Mouse (Mus musculus): Measurements from ENCODE around the gene Nol9. TPM values are rescaled to one million over a fixed set of nuclear protein-coding genes. Genes with fewer than 3 reads are reported as not detected.
A peak's percentile ranks its signal among the peaks of the same experiment; 100 is the strongest.

Nol9 gene
- polyA plus RNA-seq, 1 experiment: 40.5 TPM

DNA sequence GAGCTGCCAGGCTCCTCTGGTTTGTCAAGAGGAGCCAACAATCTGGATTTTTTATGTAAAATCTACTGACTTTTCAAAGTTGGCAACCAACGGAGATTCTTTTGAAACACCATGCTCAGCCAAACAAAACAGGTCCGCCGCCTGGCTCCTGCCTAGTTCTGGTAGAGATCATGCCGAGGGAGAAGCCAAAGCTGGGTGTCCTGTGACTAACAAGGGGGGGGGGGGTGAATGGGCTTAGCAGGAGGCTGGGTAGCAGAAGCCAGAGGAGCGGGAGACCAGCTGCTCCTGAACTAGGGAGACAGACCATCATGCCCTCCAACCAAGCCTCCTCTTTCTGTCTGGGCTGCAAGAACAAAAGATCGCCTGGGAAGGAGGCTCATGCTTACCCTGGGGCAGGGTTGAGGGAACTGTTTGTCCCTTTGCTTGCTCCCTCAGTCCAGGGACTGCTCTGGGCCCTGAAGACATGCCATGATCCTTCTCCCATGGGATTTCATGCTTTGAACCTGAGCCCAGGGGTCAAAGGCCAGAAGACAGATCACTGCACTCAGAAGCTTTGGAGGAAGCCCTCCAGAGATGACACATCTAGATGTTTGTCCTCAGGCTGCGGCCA, 44.6 kb downstream of the Nol9 start:
- Histone ChIP-seq H3K4me3 (ENCODE audit: control insufficient read depth, insufficient read depth, low read length) (no peak overlapping the region), H3K4me1 (replicated peaks; ENCODE audit: control insufficient read depth, insufficient read depth, low read length) (peaks cover 13% of the 10 kb centered on the region), H3K27me3 (ENCODE audit: control insufficient read depth, insufficient read depth, low read length) (no peaks in the 10 kb centered on the region; the same call in 1 of the 2 replicates), H3K27ac (ENCODE audit: control insufficient read depth, insufficient read depth, low read length) (no peak overlapping the region), H3K36me3 (ENCODE audit: control insufficient read depth, insufficient read depth, low read length) (no peaks in the 10 kb centered on the region)
- DNase-seq: no peak
- no peak for TF ChIP-seq POLR2A (IDR thresholded peaks at IDR 0.05; ENCODE audit: control insufficient read depth, extremely low read depth, insufficient read depth, low read length, poor library complexity)
- TF ChIP-seq CTCF (IDR thresholded peaks at IDR 0.05; ENCODE audit: borderline replicate concordance, control insufficient read depth, extremely low read depth, insufficient read depth, low read length, poor library complexity): no peak
- 91% methylated on average over 7 of the region's 7 CpGs for WGBS

DNA sequence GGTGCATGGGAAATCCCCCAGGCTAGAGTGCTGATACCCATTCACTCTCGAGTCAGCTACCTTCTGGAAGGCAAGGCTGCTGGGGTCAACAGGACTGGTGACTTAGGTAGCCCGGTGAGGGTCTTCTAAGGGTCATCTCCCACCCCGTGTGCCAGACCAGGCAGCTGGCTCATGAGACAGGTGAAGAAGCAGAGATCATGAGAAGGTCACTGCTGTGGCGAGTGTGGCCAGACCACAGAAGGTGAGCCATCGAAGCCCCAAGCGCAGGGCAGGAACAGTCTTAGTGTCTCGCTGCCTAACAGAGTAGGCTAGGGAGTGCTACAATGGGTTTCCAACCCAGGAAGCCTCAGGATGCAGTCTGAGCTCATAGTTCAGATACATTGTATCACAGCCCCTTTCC, 45.5 kb downstream of the Nol9 start:
- WGBS: 84% methylated on average over 7 of the region's 7 CpGs

DNA sequence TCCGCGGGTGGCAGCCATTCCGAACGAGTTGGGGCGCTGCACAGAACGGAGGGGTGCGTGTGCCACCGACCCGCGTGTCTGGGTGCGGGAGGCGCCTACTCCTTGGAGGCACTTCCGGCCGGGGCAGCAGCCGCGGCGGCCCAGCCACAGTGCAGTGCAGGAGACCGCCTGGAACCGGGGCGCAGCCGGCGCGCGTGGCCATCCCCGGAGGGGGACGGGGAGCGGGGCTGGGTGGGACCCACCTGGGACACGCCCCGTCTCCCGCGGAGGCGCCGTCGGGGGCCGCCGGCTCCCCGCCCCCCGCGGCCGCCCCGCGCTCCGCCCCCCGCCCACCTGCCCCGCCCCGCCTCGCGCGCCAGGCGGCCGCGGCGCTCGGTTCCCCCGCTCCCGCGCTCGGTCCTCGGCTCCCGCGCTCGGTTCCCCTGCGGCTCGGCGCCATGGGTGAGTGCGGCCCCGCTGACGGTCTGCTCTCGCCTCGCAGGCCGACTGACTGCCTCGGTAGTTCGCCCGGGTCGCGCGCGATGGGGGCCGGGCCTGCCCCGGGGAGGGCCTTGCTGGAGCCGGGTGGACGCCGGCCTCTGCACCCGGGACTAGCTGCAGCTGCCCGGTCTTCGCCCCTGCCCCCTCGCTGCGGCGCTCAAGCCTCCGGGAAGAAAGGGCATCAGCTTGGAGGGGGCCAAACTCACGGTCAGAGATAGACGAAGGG, 47.5 kb downstream of the Nol9 start:
- TF ChIP-seq POLR2A (IDR thresholded peaks at IDR 0.05; ENCODE audit: control insufficient read depth, extremely low read depth, insufficient read depth, low read length, poor library complexity) (no peak), CTCF (IDR thresholded peaks at IDR 0.05; ENCODE audit: borderline replicate concordance, control insufficient read depth, extremely low read depth, insufficient read depth, low read length, poor library complexity) (no peak)
- Histone ChIP-seq H3K36me3 (ENCODE audit: control insufficient read depth, insufficient read depth, low read length) (no peaks in the 10 kb centered on the region), H3K4me3 (ENCODE audit: control insufficient read depth, insufficient read depth, low read length) (peak overlapping the region; percentile 84), H3K4me1 (replicated peaks; ENCODE audit: control insufficient read depth, insufficient read depth, low read length) (peaks cover 13% of the 10 kb centered on the region), H3K27ac (ENCODE audit: control insufficient read depth, insufficient read depth, low read length) (no peak overlapping the region), H3K27me3 (ENCODE audit: control insufficient read depth, insufficient read depth, low read length) (no peaks in the 10 kb centered on the region; the same call in 1 of the 2 replicates)
- under 1% methylated on average over 71 of the region's 92 CpGs for WGBS
- peak; percentile 67 for DNase-seq

More for the DNA sequence above, 45.5 kb downstream of the Nol9 start:
- Histone ChIP-seq H3K4me1 (replicated peaks; ENCODE audit: control insufficient read depth, insufficient read depth, low read length) (peaks cover 13% of the 10 kb centered on the region), H3K27ac (ENCODE audit: control insufficient read depth, insufficient read depth, low read length) (no peak overlapping the region), H3K27me3 (ENCODE audit: control insufficient read depth, insufficient read depth, low read length) (no peaks in the 10 kb centered on the region; the same call in 1 of the 2 replicates), H3K36me3 (ENCODE audit: control insufficient read depth, insufficient read depth, low read length) (no peaks in the 10 kb centered on the region), H3K4me3 (ENCODE audit: control insufficient read depth, insufficient read depth, low read length) (no peak overlapping the region)
- TF ChIP-seq POLR2A (IDR thresholded peaks at IDR 0.05; ENCODE audit: control insufficient read depth, extremely low read depth, insufficient read depth, low read length, poor library complexity) (no peak), CTCF (IDR thresholded peaks at IDR 0.05; ENCODE audit: borderline replicate concordance, control insufficient read depth, extremely low read depth, insufficient read depth, low read length, poor library complexity) (no peak)
- DNase-seq: no peak

DNA sequence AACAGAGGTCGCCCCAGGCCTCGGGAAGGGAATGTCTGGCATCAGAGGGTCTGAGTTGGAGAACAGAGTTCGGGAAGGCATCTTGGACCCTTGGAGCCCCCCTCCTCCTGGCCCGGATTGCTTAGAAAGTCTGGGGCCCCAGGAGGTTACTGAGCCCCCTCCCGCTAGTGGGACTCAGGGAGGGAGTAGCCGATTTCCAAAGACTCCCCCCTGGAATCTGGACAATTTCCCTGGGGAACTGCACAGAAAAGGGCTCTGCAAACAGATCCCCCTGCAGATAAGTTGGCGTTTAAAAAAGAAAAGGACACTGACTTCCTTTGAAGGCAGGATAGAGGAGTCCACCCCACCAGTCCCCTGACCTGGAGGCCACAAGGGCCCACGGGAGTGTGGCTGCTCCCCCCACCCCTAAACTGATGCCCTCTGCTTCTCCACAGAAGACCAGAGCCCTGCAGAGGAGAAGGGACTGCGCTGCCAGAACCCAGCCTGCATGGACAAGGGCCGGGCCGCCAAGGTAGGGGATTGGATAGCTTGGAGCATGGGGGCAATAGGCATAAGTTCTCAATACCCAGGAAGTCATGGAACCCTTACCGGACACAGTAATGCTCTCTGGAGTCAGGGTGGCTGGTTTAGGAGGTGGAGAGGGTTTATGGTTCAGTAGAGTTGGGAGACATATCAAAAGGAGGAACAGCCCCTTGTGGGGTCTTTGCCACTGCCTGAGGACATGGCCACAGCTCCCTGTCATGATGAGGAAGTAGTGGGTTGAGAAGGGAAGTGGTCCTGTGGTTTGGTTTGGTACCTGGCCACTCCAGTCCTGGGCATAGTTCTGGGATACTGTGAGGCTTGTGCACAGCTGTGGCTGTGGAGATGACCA, 48.3 kb downstream of the Nol9 start:
- H3K27me3 ChIP-seq (ENCODE audit: control insufficient read depth, insufficient read depth, low read length): no peaks in the 10 kb centered on the region; the same call in 1 of the 2 replicates
- H3K27ac ChIP-seq (ENCODE audit: control insufficient read depth, insufficient read depth, low read length): no peak overlapping the region
- no peak for DNase-seq
- H3K36me3 ChIP-seq (ENCODE audit: control insufficient read depth, insufficient read depth, low read length): no peaks in the 10 kb centered on the region
- peaks cover 13% of the 10 kb centered on the region for H3K4me1 ChIP-seq (replicated peaks; ENCODE audit: control insufficient read depth, insufficient read depth, low read length)
- 6% methylated on average over 12 of the region's 12 CpGs for WGBS
- H3K4me3 ChIP-seq (ENCODE audit: control insufficient read depth, insufficient read depth, low read length): peak overlapping the region; percentile 84
- TF ChIP-seq CTCF (IDR thresholded peaks at IDR 0.05; ENCODE audit: borderline replicate concordance, control insufficient read depth, extremely low read depth, insufficient read depth, low read length, poor library complexity) (no peak), POLR2A (IDR thresholded peaks at IDR 0.05; ENCODE audit: control insufficient read depth, extremely low read depth, insufficient read depth, low read length, poor library complexity) (no peak)

DNA sequence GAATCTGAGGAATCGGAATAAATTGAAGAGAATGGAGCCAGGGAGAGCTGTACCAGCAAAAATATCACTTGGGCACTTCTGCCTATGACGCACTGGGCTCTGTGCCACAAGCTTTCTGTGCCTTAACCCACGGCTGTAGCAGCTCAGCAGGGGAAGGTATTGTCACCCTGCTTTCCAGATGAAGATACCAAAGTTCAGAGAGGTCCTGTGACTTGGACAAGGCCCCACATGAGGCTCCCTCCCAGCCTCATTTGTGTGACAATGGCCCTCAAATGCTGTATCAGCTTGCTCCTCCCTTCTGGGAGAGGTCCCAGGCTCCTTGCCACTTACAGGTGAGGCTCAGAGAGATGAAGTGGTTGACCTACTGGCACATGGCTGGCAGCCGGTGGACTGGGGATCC, 49.0 kb downstream of the Nol9 start:
- Histone ChIP-seq H3K27ac (ENCODE audit: control insufficient read depth, insufficient read depth, low read length) (no peak overlapping the region), H3K4me3 (ENCODE audit: control insufficient read depth, insufficient read depth, low read length) (no peak overlapping the region), H3K36me3 (ENCODE audit: control insufficient read depth, insufficient read depth, low read length) (no peaks in the 10 kb centered on the region), H3K27me3 (ENCODE audit: control insufficient read depth, insufficient read depth, low read length) (no peaks in the 10 kb centered on the region; the same call in 1 of the 2 replicates), H3K4me1 (replicated peaks; ENCODE audit: control insufficient read depth, insufficient read depth, low read length) (peaks cover 13% of the 10 kb centered on the region)
- 47% methylated on average over 4 of the region's 4 CpGs for whole genome bisulfite sequencing
- no peak for DNase-seq
- no peak for TF ChIP-seq POLR2A (IDR thresholded peaks at IDR 0.05; ENCODE audit: control insufficient read depth, extremely low read depth, insufficient read depth, low read length, poor library complexity)
- no peak for TF ChIP-seq CTCF (IDR thresholded peaks at IDR 0.05; ENCODE audit: borderline replicate concordance, control insufficient read depth, extremely low read depth, insufficient read depth, low read length, poor library complexity)

DNA sequence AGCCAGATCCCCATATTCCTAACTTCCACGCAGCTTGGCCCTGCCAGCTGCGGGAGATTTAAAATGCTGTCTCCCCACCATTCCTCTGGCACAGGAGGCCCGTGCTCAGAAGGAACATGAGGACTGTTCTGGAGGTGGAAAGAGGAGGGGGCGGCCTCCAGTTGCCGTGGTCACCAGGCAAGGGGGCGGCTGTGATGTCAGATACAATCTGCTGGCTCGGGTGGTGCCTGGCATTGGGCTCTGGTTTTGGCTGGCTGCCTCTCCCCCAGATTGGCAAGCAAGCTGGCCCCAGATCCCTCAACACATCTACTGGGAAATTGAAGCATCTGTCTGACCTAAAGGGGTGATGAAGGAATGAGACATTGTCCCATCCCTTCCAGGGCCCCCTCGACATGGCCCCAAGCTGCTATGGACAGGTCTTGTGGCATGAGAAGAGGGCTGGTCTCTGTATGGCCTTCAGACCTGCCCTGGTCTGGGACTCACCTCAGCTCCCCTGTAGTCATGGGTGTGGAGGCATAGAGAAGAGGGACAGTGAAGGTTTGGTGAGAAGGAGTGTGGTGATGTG, 49.5 kb downstream of the Nol9 start:
- H3K4me1 ChIP-seq (replicated peaks; ENCODE audit: control insufficient read depth, insufficient read depth, low read length): peaks cover 13% of the 10 kb centered on the region
- DNase-seq: no peak
- TF ChIP-seq CTCF (IDR thresholded peaks at IDR 0.05; ENCODE audit: borderline replicate concordance, control insufficient read depth, extremely low read depth, insufficient read depth, low read length, poor library complexity) (no peak), POLR2A (IDR thresholded peaks at IDR 0.05; ENCODE audit: control insufficient read depth, extremely low read depth, insufficient read depth, low read length, poor library complexity) (no peak)
- H3K36me3 ChIP-seq (ENCODE audit: control insufficient read depth, insufficient read depth, low read length): no peaks in the 10 kb centered on the region
- H3K27me3 ChIP-seq (ENCODE audit: control insufficient read depth, insufficient read depth, low read length): no peaks in the 10 kb centered on the region; the same call in 1 of the 2 replicates
- no peak overlapping the region for H3K4me3 ChIP-seq (ENCODE audit: control insufficient read depth, insufficient read depth, low read length)
- no peak overlapping the region for H3K27ac ChIP-seq (ENCODE audit: control insufficient read depth, insufficient read depth, low read length)
- WGBS: 71% methylated on average over 8 of the region's 8 CpGs
